Mouse (Mus musculus): Measurements from ENCODE around the gene Dock9. TPM values are rescaled to one million over a fixed set of nuclear protein-coding genes. Genes with fewer than 3 reads are reported as not detected.

Dock9 gene
- polyA plus RNA-seq, 1 experiment from 2014 or later: 7.3 TPM

GRCm38 (mm10) chr14:121615431-121615830, 182.2 kb downstream of the Dock9 start:
- Histone ChIP-seq H3K9me3 (no peaks in the 10 kb centered on the region), H3K36me3 (no peaks in the 10 kb centered on the region), H3K4me2 (no peak overlapping the region), H3K4me1 (replicated peaks) (no peaks in the 10 kb centered on the region), H3K27ac (no peak overlapping the region), H3K27me3 (no peaks in the 10 kb centered on the region), H3K9ac (no peak overlapping the region), H3K4me3 (no peak overlapping the region)
- 83% methylated on average over 10 of the region's 10 CpGs for WGBS
- no peak for ATAC-seq (ENCODE audit: low FRiP score)

GRCm38 (mm10) chr14:121614461-121615170, 183.0 kb downstream of the Dock9 start:
- H3K9me3 ChIP-seq: no peaks in the 10 kb centered on the region
- H3K36me3 ChIP-seq: no peaks in the 10 kb centered on the region
- no peak overlapping the region for H3K4me3 ChIP-seq
- H3K27ac ChIP-seq: no peak overlapping the region
- WGBS: 86% methylated on average over 6 of the region's 6 CpGs
- H3K27me3 ChIP-seq: no peaks in the 10 kb centered on the region
- ATAC-seq (ENCODE audit: low FRiP score): no peak
- H3K4me2 ChIP-seq: no peak overlapping the region
- H3K9ac ChIP-seq: no peak overlapping the region
- no peaks in the 10 kb centered on the region for H3K4me1 ChIP-seq (replicated peaks)

GRCm38 (mm10) chr14:121613490-121613889, 184.1 kb downstream of the Dock9 start:
- no peak for ATAC-seq (ENCODE audit: low FRiP score)
- Histone ChIP-seq H3K4me1 (replicated peaks) (no peaks in the 10 kb centered on the region), H3K36me3 (no peaks in the 10 kb centered on the region), H3K9me3 (no peaks in the 10 kb centered on the region), H3K27ac (no peak overlapping the region), H3K4me3 (no peak overlapping the region), H3K4me2 (no peak overlapping the region), H3K27me3 (no peaks in the 10 kb centered on the region), H3K9ac (no peak overlapping the region)
- 79% methylated on average over 3 of the region's 3 CpGs for WGBS

- H3K9me3 ChIP-seq: no peaks in the 10 kb centered on the region
- H3K4me2 ChIP-seq: no peak overlapping the region
- ATAC-seq (ENCODE audit: low FRiP score): no peak
- WGBS: 93% methylated on average over 4 of the region's 4 CpGs
- no peaks in the 10 kb centered on the region for H3K4me1 ChIP-seq (replicated peaks)
- H3K36me3 ChIP-seq: no peaks in the 10 kb centered on the region
- no peak overlapping the region for H3K9ac ChIP-seq
- no peaks in the 10 kb centered on the region for H3K27me3 ChIP-seq
- H3K4me3 ChIP-seq: no peak overlapping the region
- no peak overlapping the region for H3K27ac ChIP-seq
These were observed 184.7 kb downstream of the Dock9 start for GRCm38 (mm10) chr14:121612926-121613325.

GRCm38 (mm10) chr14:121611533-121611932, 186.1 kb downstream of the Dock9 start:
- H3K4me2 ChIP-seq: no peak overlapping the region
- H3K4me1 ChIP-seq (replicated peaks): no peaks in the 10 kb centered on the region
- 78% methylated on average over 4 of the region's 4 CpGs for WGBS
- no peak overlapping the region for H3K4me3 ChIP-seq
- no peaks in the 10 kb centered on the region for H3K36me3 ChIP-seq
- H3K9ac ChIP-seq: no peak overlapping the region
- no peak for ATAC-seq (ENCODE audit: low FRiP score)
- H3K9me3 ChIP-seq: no peaks in the 10 kb centered on the region
- H3K27ac ChIP-seq: no peak overlapping the region
- no peaks in the 10 kb centered on the region for H3K27me3 ChIP-seq

GRCm38 (mm10) chr14:121611098-121611497, 186.5 kb downstream of the Dock9 start:
- H3K27ac ChIP-seq: no peak overlapping the region
- WGBS: 84% methylated on average over 4 of the region's 4 CpGs
- no peaks in the 10 kb centered on the region for H3K9me3 ChIP-seq
- no peaks in the 10 kb centered on the region for H3K36me3 ChIP-seq
- H3K9ac ChIP-seq: no peak overlapping the region
- H3K4me3 ChIP-seq: no peak overlapping the region
- ATAC-seq (ENCODE audit: low FRiP score): no peak
- H3K4me1 ChIP-seq (replicated peaks): no peaks in the 10 kb centered on the region
- no peak overlapping the region for H3K4me2 ChIP-seq
- no peaks in the 10 kb centered on the region for H3K27me3 ChIP-seq

GRCm38 (mm10) chr14:121608522-121608921, 189.1 kb downstream of the Dock9 start:
- no peak for ATAC-seq (ENCODE audit: low FRiP score)
- Histone ChIP-seq H3K27ac (no peak overlapping the region), H3K4me2 (no peak overlapping the region), H3K4me1 (replicated peaks) (0 out of 2 replicates have a peak, but pooled peaks cover 7% of the 10 kb centered on the region), H3K36me3 (no peaks in the 10 kb centered on the region), H3K4me3 (no peak overlapping the region), H3K27me3 (no peaks in the 10 kb centered on the region), H3K9ac (no peak overlapping the region), H3K9me3 (no peaks in the 10 kb centered on the region)
- WGBS: 13% methylated on average over 5 of the region's 5 CpGs

- 0 out of 2 replicates have a peak, but pooled peaks cover 7% of the 10 kb centered on the region for H3K4me1 ChIP-seq (replicated peaks)
- H3K27me3 ChIP-seq: no peaks in the 10 kb centered on the region
- WGBS: 85% methylated on average over 7 of the region's 7 CpGs
- no peak overlapping the region for H3K9ac ChIP-seq
- H3K4me2 ChIP-seq: no peak overlapping the region
- no peaks in the 10 kb centered on the region for H3K36me3 ChIP-seq
- no peaks in the 10 kb centered on the region for H3K9me3 ChIP-seq
- H3K27ac ChIP-seq: no peak overlapping the region
- no peak for ATAC-seq (ENCODE audit: low FRiP score)
- no peak overlapping the region for H3K4me3 ChIP-seq
These were observed 191.2 kb downstream of the Dock9 start for GRCm38 (mm10) chr14:121606433-121606832.

GRCm38 (mm10) chr14:121605260-121605659, 192.4 kb downstream of the Dock9 start:
- 84% methylated on average over 7 of the region's 7 CpGs for WGBS
- no peak overlapping the region for H3K4me3 ChIP-seq
- H3K9ac ChIP-seq: no peak overlapping the region
- H3K4me2 ChIP-seq: no peak overlapping the region
- ATAC-seq (ENCODE audit: low FRiP score): no peak
- H3K27ac ChIP-seq: no peak overlapping the region
- peaks cover 3% of the 10 kb centered on the region; the same call in 1 of the 2 replicates for H3K36me3 ChIP-seq
- H3K4me1 ChIP-seq (replicated peaks): 0 out of 2 replicates have a peak, but pooled peaks cover 7% of the 10 kb centered on the region
- H3K9me3 ChIP-seq: no peaks in the 10 kb centered on the region
- no peaks in the 10 kb centered on the region for H3K27me3 ChIP-seq

GRCm38 (mm10) chr14:121604565-121604964, 193.1 kb downstream of the Dock9 start:
- WGBS: 63% methylated on average over 4 of the region's 4 CpGs
- ATAC-seq (ENCODE audit: low FRiP score): no peak

GRCm38 (mm10) chr14:121602610-121603009, 195.0 kb downstream of the Dock9 start:
- no peak overlapping the region for H3K27ac ChIP-seq
- no peak overlapping the region for H3K9ac ChIP-seq
- 82% methylated on average over 6 of the region's 6 CpGs for WGBS
- no peak for ATAC-seq (ENCODE audit: low FRiP score)
- no peaks in the 10 kb centered on the region for H3K27me3 ChIP-seq
- H3K4me3 ChIP-seq: no peak overlapping the region
- H3K36me3 ChIP-seq: peaks cover 3% of the 10 kb centered on the region; the same call in 1 of the 2 replicates
- H3K4me2 ChIP-seq: no peak overlapping the region
- H3K4me1 ChIP-seq (replicated peaks): 0 out of 2 replicates have a peak, but pooled peaks cover 7% of the 10 kb centered on the region
- no peaks in the 10 kb centered on the region for H3K9me3 ChIP-seq

More at GRCm38 (mm10) chr14:121604565-121604964, 193.1 kb downstream of the Dock9 start:
- H3K4me3 ChIP-seq: no peak overlapping the region
- H3K9ac ChIP-seq: no peak overlapping the region
- H3K27ac ChIP-seq: no peak overlapping the region
- no peak overlapping the region for H3K4me2 ChIP-seq
- H3K36me3 ChIP-seq: peaks cover 3% of the 10 kb centered on the region; the same call in 1 of the 2 replicates
- H3K27me3 ChIP-seq: no peaks in the 10 kb centered on the region
- H3K9me3 ChIP-seq: no peaks in the 10 kb centered on the region
- 0 out of 2 replicates have a peak, but pooled peaks cover 7% of the 10 kb centered on the region for H3K4me1 ChIP-seq (replicated peaks)

- H3K4me1 ChIP-seq (replicated peaks): 0 out of 2 replicates have a peak, but pooled peaks cover 7% of the 10 kb centered on the region
- H3K9me3 ChIP-seq: no peaks in the 10 kb centered on the region
- H3K9ac ChIP-seq: no peak overlapping the region
- no peak for ATAC-seq (ENCODE audit: low FRiP score)
- no peaks in the 10 kb centered on the region for H3K27me3 ChIP-seq
- H3K4me2 ChIP-seq: no peak overlapping the region
- WGBS: 96% methylated on average over 4 of the region's 4 CpGs
- peaks cover 3% of the 10 kb centered on the region for H3K36me3 ChIP-seq
- H3K4me3 ChIP-seq: no peak overlapping the region
- H3K27ac ChIP-seq: no peak overlapping the region
These were observed 197.1 kb downstream of the Dock9 start for GRCm38 (mm10) chr14:121600538-121600937.

- WGBS: 89% methylated on average over 6 of the region's 6 CpGs
- Histone ChIP-seq H3K36me3 (peaks cover 3% of the 10 kb centered on the region), H3K4me2 (no peak overlapping the region), H3K4me1 (replicated peaks) (peaks cover 5% of the 10 kb centered on the region), H3K9me3 (no peaks in the 10 kb centered on the region), H3K4me3 (no peak overlapping the region), H3K9ac (no peak overlapping the region), H3K27ac (no peak overlapping the region), H3K27me3 (no peaks in the 10 kb centered on the region)
- no peak for ATAC-seq (ENCODE audit: low FRiP score)
These were observed 200.6 kb downstream of the Dock9 start for GRCm38 (mm10) chr14:121597073-121597472.
